Mouse (Mus musculus): Measurements from ENCODE around the gene Hspb9. TPM values are rescaled to one million over a fixed set of nuclear protein-coding genes. Genes with fewer than 3 reads are reported as not detected.
A peak's percentile ranks its signal among the peaks of the same experiment; 100 is the strongest.

Gene Hspb9
- polyA plus RNA-seq, 1 experiment from 2014 or later = not detected

- no peak overlapping the region for H3K27ac ChIP-seq (replicated peaks; ENCODE audit: low read depth, low read length)
These were observed 26.4 kb upstream of the Hspb9 start for GRCm38 (mm10) chr11:100687265-100687664.

GRCm38 (mm10) chr11:100688443-100688842, 25.2 kb upstream of the Hspb9 start:
- Histone ChIP-seq H3K9ac (ENCODE audit: low read depth, low read length) (no peak overlapping the region), H3K4me3 (ENCODE audit: low read depth, low read length) (no peak overlapping the region), H3K4me1 (ENCODE audit: control insufficient read depth, insufficient read depth, low read length) (0 out of 2 replicates have a peak, but pooled peaks cover 4% of the 10 kb centered on the region), H3K27ac (replicated peaks; ENCODE audit: low read depth, low read length) (no peak overlapping the region), H3K27me3 (replicated peaks; ENCODE audit: control insufficient read depth, insufficient read depth, low read length) (peaks cover 22% of the 10 kb centered on the region; the same call in 1 of the 2 replicates), H3K9me3 (ENCODE audit: control insufficient read depth, low read length) (no peaks in the 10 kb centered on the region), H3K4me2 (ENCODE audit: low read depth, low read length) (no peak overlapping the region), H3K36me3 (ENCODE audit: control insufficient read depth, insufficient read depth, low read length) (no peaks in the 10 kb centered on the region)
- DNase-seq (ENCODE audit: low spot score) (no peak), ATAC-seq (ENCODE audit: low read depth) (no peak)
- 61% methylated on average over 4 of the region's 4 CpGs for WGBS

More at GRCm38 (mm10) chr11:100687265-100687664, 26.4 kb upstream of the Hspb9 start:
- Histone ChIP-seq H3K9ac (ENCODE audit: low read depth, low read length) (no peak overlapping the region), H3K4me1 (ENCODE audit: control insufficient read depth, insufficient read depth, low read length) (no peaks in the 10 kb centered on the region), H3K4me3 (ENCODE audit: low read depth, low read length) (no peak overlapping the region), H3K4me2 (ENCODE audit: low read depth, low read length) (no peak overlapping the region), H3K27me3 (replicated peaks; ENCODE audit: control insufficient read depth, insufficient read depth, low read length) (peaks cover 15% of the 10 kb centered on the region; the same call in 1 of the 2 replicates), H3K36me3 (ENCODE audit: control insufficient read depth, insufficient read depth, low read length) (no peaks in the 10 kb centered on the region), H3K9me3 (ENCODE audit: control insufficient read depth, low read length) (no peaks in the 10 kb centered on the region)
- WGBS = 69% methylated on average over 7 of the region's 7 CpGs
- ATAC-seq (ENCODE audit: low read depth) (peak; percentile 15; the same call in 1 of the 2 replicates), DNase-seq (ENCODE audit: low spot score) (no peak)

- H3K4me2 ChIP-seq (ENCODE audit: low read depth, low read length) = no peak overlapping the region
- H3K27me3 ChIP-seq (replicated peaks; ENCODE audit: control insufficient read depth, insufficient read depth, low read length) = peaks cover 22% of the 10 kb centered on the region; the same call in 1 of the 2 replicates
- DNase-seq (ENCODE audit: low spot score) (no peak), ATAC-seq (ENCODE audit: low read depth) (no peak)
- H3K4me1 ChIP-seq (ENCODE audit: control insufficient read depth, insufficient read depth, low read length) = 0 out of 2 replicates have a peak, but pooled peaks cover 4% of the 10 kb centered on the region
- WGBS = 60% methylated on average over 7 of the region's 7 CpGs
- no peak overlapping the region for H3K27ac ChIP-seq (replicated peaks; ENCODE audit: low read depth, low read length)
- no peak overlapping the region for H3K9ac ChIP-seq (ENCODE audit: low read depth, low read length)
- H3K4me3 ChIP-seq (ENCODE audit: low read depth, low read length) = no peak overlapping the region
- no peaks in the 10 kb centered on the region for H3K36me3 ChIP-seq (ENCODE audit: control insufficient read depth, insufficient read depth, low read length)
- H3K9me3 ChIP-seq (ENCODE audit: control insufficient read depth, low read length) = no peaks in the 10 kb centered on the region
These were observed 23.3 kb upstream of the Hspb9 start for GRCm38 (mm10) chr11:100690389-100690788.

GRCm38 (mm10) chr11:100692164-100692616, 21.5 kb upstream of the Hspb9 start, which contains the start of gene Zfp385c:
Gene Zfp385c, minus strand, starts transcription at chr11:100692455.
- Histone ChIP-seq H3K27me3 (replicated peaks; ENCODE audit: control insufficient read depth, insufficient read depth, low read length) (peaks cover 22% of the 10 kb centered on the region; the same call in 1 of the 2 replicates), H3K27ac (replicated peaks; ENCODE audit: low read depth, low read length) (no peak within 1 kb of the TSS), H3K4me3 (ENCODE audit: low read depth, low read length) (peak within 1 kb of the TSS; percentile 39), H3K36me3 (ENCODE audit: control insufficient read depth, insufficient read depth, low read length) (no peaks in the 10 kb centered on the region), H3K4me2 (ENCODE audit: low read depth, low read length) (peak within 1 kb of the TSS; percentile 63), H3K4me1 (ENCODE audit: control insufficient read depth, insufficient read depth, low read length) (0 out of 2 replicates have a peak, but pooled peaks cover 4% of the 10 kb centered on the region), H3K9ac (ENCODE audit: low read depth, low read length) (peak within 1 kb of the TSS; percentile 50), H3K9me3 (ENCODE audit: control insufficient read depth, low read length) (no peaks in the 10 kb centered on the region)
- WGBS = 1% methylated on average over 22 of the region's 23 CpGs
- DNase-seq (ENCODE audit: low spot score) (no peak), ATAC-seq (ENCODE audit: low read depth) (no peak)

- DNase-seq (ENCODE audit: low spot score) (no peak), ATAC-seq (ENCODE audit: low read depth) (no peak)
- H3K27me3 ChIP-seq (replicated peaks; ENCODE audit: control insufficient read depth, insufficient read depth, low read length) = peaks cover 22% of the 10 kb centered on the region; the same call in 1 of the 2 replicates
- H3K4me1 ChIP-seq (ENCODE audit: control insufficient read depth, insufficient read depth, low read length) = 0 out of 2 replicates have a peak, but pooled peaks cover 4% of the 10 kb centered on the region
- no peaks in the 10 kb centered on the region for H3K9me3 ChIP-seq (ENCODE audit: control insufficient read depth, low read length)
- H3K27ac ChIP-seq (replicated peaks; ENCODE audit: low read depth, low read length) = no peak overlapping the region
- H3K36me3 ChIP-seq (ENCODE audit: control insufficient read depth, insufficient read depth, low read length) = no peaks in the 10 kb centered on the region
- no peak overlapping the region for H3K4me2 ChIP-seq (ENCODE audit: low read depth, low read length)
- no peak overlapping the region for H3K4me3 ChIP-seq (ENCODE audit: low read depth, low read length)
- WGBS = 26% methylated on average over 5 of the region's 5 CpGs
- H3K9ac ChIP-seq (ENCODE audit: low read depth, low read length) = no peak overlapping the region
These were observed 20.5 kb upstream of the Hspb9 start for GRCm38 (mm10) chr11:100693154-100693553.

- Histone ChIP-seq H3K27me3 (replicated peaks; ENCODE audit: control insufficient read depth, insufficient read depth, low read length) (peaks cover 22% of the 10 kb centered on the region; the same call in 1 of the 2 replicates), H3K4me2 (ENCODE audit: low read depth, low read length) (no peak overlapping the region), H3K4me1 (ENCODE audit: control insufficient read depth, insufficient read depth, low read length) (0 out of 2 replicates have a peak, but pooled peaks cover 4% of the 10 kb centered on the region), H3K9me3 (ENCODE audit: control insufficient read depth, low read length) (no peaks in the 10 kb centered on the region), H3K9ac (ENCODE audit: low read depth, low read length) (no peak overlapping the region), H3K36me3 (ENCODE audit: control insufficient read depth, insufficient read depth, low read length) (no peaks in the 10 kb centered on the region), H3K4me3 (ENCODE audit: low read depth, low read length) (no peak overlapping the region), H3K27ac (replicated peaks; ENCODE audit: low read depth, low read length) (no peak overlapping the region)
- peak; percentile 70; the same call in 1 of the 2 replicates for ATAC-seq (ENCODE audit: low read depth)
- WGBS = 24% methylated on average over 5 of the region's 5 CpGs
- no peak for DNase-seq (ENCODE audit: low spot score)
These were observed 18.7 kb upstream of the Hspb9 start for GRCm38 (mm10) chr11:100694926-100695325.

GRCm38 (mm10) chr11:100697921-100698320, 15.7 kb upstream of the Hspb9 start:
- no peak for ATAC-seq (ENCODE audit: low read depth)
- no peak overlapping the region; the same call in 1 of the 2 replicates for H3K9ac ChIP-seq (ENCODE audit: low read depth, low read length)
- H3K4me1 ChIP-seq (ENCODE audit: control insufficient read depth, insufficient read depth, low read length) = 0 out of 2 replicates have a peak, but pooled peaks cover 3% of the 10 kb centered on the region
- no peaks in the 10 kb centered on the region for H3K36me3 ChIP-seq (ENCODE audit: control insufficient read depth, insufficient read depth, low read length)
- DNase-seq (ENCODE audit: low spot score) = no peak
- H3K4me2 ChIP-seq (ENCODE audit: low read depth, low read length) = no peak overlapping the region
- H3K4me3 ChIP-seq (ENCODE audit: low read depth, low read length) = no peak overlapping the region
- no peaks in the 10 kb centered on the region for H3K9me3 ChIP-seq (ENCODE audit: control insufficient read depth, low read length)
- H3K27me3 ChIP-seq (replicated peaks; ENCODE audit: control insufficient read depth, insufficient read depth, low read length) = peaks cover under 1% of the 10 kb centered on the region; the same call in 1 of the 2 replicates
- 62% methylated on average over 7 of the region's 7 CpGs for WGBS
- no peak overlapping the region for H3K27ac ChIP-seq (replicated peaks; ENCODE audit: low read depth, low read length)

GRCm38 (mm10) chr11:100700710-100701109, 12.9 kb upstream of the Hspb9 start:
- Histone ChIP-seq H3K9me3 (ENCODE audit: control insufficient read depth, low read length) (no peaks in the 10 kb centered on the region), H3K27me3 (replicated peaks; ENCODE audit: control insufficient read depth, insufficient read depth, low read length) (no peaks in the 10 kb centered on the region), H3K9ac (ENCODE audit: low read depth, low read length) (no peak overlapping the region), H3K4me2 (ENCODE audit: low read depth, low read length) (peak overlapping the region; percentile 51), H3K4me3 (ENCODE audit: low read depth, low read length) (peak overlapping the region; percentile 33; the same call in 1 of the 2 replicates), H3K4me1 (ENCODE audit: control insufficient read depth, insufficient read depth, low read length) (0 out of 2 replicates have a peak, but pooled peaks cover 3% of the 10 kb centered on the region), H3K27ac (replicated peaks; ENCODE audit: low read depth, low read length) (no peak overlapping the region), H3K36me3 (ENCODE audit: control insufficient read depth, insufficient read depth, low read length) (peaks cover 15% of the 10 kb centered on the region; the same call in 1 of the 2 replicates)
- WGBS = 82% methylated on average over 3 of the region's 3 CpGs
- DNase-seq (ENCODE audit: low spot score) (no peak), ATAC-seq (ENCODE audit: low read depth) (no peak)
